Mouse (Mus musculus): ENCODE data around the gene Vmn1r19. TPM values are rescaled to one million over a fixed set of nuclear protein-coding genes. Genes with fewer than 3 reads are reported as not detected.

Vmn1r19 gene
- total and polyA plus RNA-seq, 3 experiments = not detected

Other genes starting within 250 kb of the Vmn1r19 start
- not detected in 2 replicates for gene Vmn1r12, start 246.9 kb upstream of the Vmn1r19 start, total RNA-seq (2012; rRNA removed)
- gene Vmn1r12, start 246.9 kb upstream of the Vmn1r19 start, total RNA-seq (2014; rRNA removed) = not detected in 2 replicates
- not detected in 2 replicates for gene Vmn1r12, start 246.9 kb upstream of the Vmn1r19 start, polyA plus RNA-seq (2012; ENCODE audit: insufficient read length, low read depth)
- not detected in 2 replicates for gene Vmn1r13, start 200.5 kb upstream of the Vmn1r19 start, total RNA-seq (2012; rRNA removed)
- not detected in 2 replicates for gene Vmn1r13, start 200.5 kb upstream of the Vmn1r19 start, total RNA-seq (2014; rRNA removed)
- 0.04 TPM in 2 replicates for gene Vmn1r13, start 200.5 kb upstream of the Vmn1r19 start, polyA plus RNA-seq (2012; ENCODE audit: insufficient read length, low read depth)
- not detected in 2 replicates for gene Vmn1r14, start 172.1 kb upstream of the Vmn1r19 start, total RNA-seq (2012; rRNA removed)
- not detected in 2 replicates for gene Vmn1r14, start 172.1 kb upstream of the Vmn1r19 start, total RNA-seq (2014; rRNA removed)
- not detected in 2 replicates for gene Vmn1r14, start 172.1 kb upstream of the Vmn1r19 start, polyA plus RNA-seq (2012; ENCODE audit: insufficient read length, low read depth)
- gene Vmn1r15, start 145.8 kb upstream of the Vmn1r19 start, total RNA-seq (2012; rRNA removed) = not detected in 2 replicates
- gene Vmn1r15, start 145.8 kb upstream of the Vmn1r19 start, total RNA-seq (2014; rRNA removed) = not detected in 2 replicates
- 0.27 TPM in 1 of 2 replicates, not detected in the other for gene Vmn1r15, start 145.8 kb upstream of the Vmn1r19 start, polyA plus RNA-seq (2012; ENCODE audit: insufficient read length, low read depth)
- gene Vmn1r16, start 74.3 kb upstream of the Vmn1r19 start, total RNA-seq (2012; rRNA removed) = not detected in 2 replicates
- not detected in 2 replicates for gene Vmn1r16, start 74.3 kb upstream of the Vmn1r19 start, total RNA-seq (2014; rRNA removed)
- gene Vmn1r16, start 74.3 kb upstream of the Vmn1r19 start, polyA plus RNA-seq (2012; ENCODE audit: insufficient read length, low read depth) = not detected in 2 replicates
- not detected in 2 replicates for gene Vmn1r17, start 40.1 kb upstream of the Vmn1r19 start, total RNA-seq (2012; rRNA removed)
- not detected in 2 replicates for gene Vmn1r17, start 40.1 kb upstream of the Vmn1r19 start, total RNA-seq (2014; rRNA removed)
- not detected in 2 replicates for gene Vmn1r17, start 40.1 kb upstream of the Vmn1r19 start, polyA plus RNA-seq (2012; ENCODE audit: insufficient read length, low read depth)
- not detected in 2 replicates for gene Vmn1r18, start 8.0 kb upstream of the Vmn1r19 start, total RNA-seq (2012; rRNA removed)
- gene Vmn1r18, start 8.0 kb upstream of the Vmn1r19 start, total RNA-seq (2014; rRNA removed) = not detected in 2 replicates
- gene Vmn1r18, start 8.0 kb upstream of the Vmn1r19 start, polyA plus RNA-seq (2012; ENCODE audit: insufficient read length, low read depth) = not detected in 2 replicates
- not detected in 2 replicates for gene Vmn1r20, start 25.1 kb downstream of the Vmn1r19 start, total RNA-seq (2012; rRNA removed)
- gene Vmn1r20, start 25.1 kb downstream of the Vmn1r19 start, total RNA-seq (2014; rRNA removed) = not detected in 2 replicates
- gene Vmn1r20, start 25.1 kb downstream of the Vmn1r19 start, polyA plus RNA-seq (2012; ENCODE audit: insufficient read length, low read depth) = not detected in 2 replicates
- 9.8 and 10.5 TPM in 2 replicates for gene Ppm1k, start 131.7 kb downstream of the Vmn1r19 start, total RNA-seq (2012; rRNA removed)
- gene Ppm1k, start 131.7 kb downstream of the Vmn1r19 start, total RNA-seq (2014; rRNA removed) = 15.1 and 27.1 TPM in 2 replicates
- gene Ppm1k, start 131.7 kb downstream of the Vmn1r19 start, polyA plus RNA-seq (2012; ENCODE audit: insufficient read length, low read depth) = 11.0 and 17.1 TPM in 2 replicates
- gene Herc6, start 177.2 kb downstream of the Vmn1r19 start, total RNA-seq (2012; rRNA removed) = 9.0 and 9.9 TPM in 2 replicates
- gene Herc6, start 177.2 kb downstream of the Vmn1r19 start, total RNA-seq (2014; rRNA removed) = 18.9 and 20.6 TPM in 2 replicates
- gene Herc6, start 177.2 kb downstream of the Vmn1r19 start, polyA plus RNA-seq (2012; ENCODE audit: insufficient read length, low read depth) = 12.8 and 14.4 TPM in 2 replicates

Measured in CH12.LX (cell line).